Mouse (Mus musculus): ENCODE results near the gene Vmn1r75. TPM values are rescaled to one million over a fixed set of nuclear protein-coding genes. Genes with fewer than 3 reads are reported as not detected.

The Vmn1r75 gene
- polyA plus RNA-seq (2015; fragmentation: Nextera tagmentation; extraction: Ambion mirVana) = not detected in 2 replicates

DNA sequence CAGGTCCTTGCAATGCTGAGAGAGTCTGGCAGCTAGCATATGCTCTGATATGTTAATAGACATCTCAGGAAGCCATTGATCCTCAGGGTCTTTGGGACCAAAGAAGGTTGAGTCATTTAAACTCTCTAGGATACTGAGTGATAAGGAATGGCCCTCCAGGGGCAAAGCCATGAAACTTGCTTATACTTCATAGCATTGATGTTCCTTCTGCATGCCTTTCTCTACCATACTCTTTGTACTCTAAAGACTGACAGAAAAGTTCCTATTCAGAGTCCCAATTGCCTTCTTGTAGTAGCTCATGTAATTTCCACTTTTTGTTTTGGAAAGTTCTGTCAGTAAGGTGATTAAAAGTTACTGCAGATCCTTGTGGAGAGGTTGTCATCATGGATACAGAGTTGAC is at the start of gene Vmn1r75:
TSS of gene Vmn1r75 (plus strand) at position 301 of the 400 bp plus-strand sequence.
- no peak within 1 kb of the TSS for H3K27ac ChIP-seq (ENCODE audit: low read length)
- no peaks in the 10 kb centered on the region for H3K27me3 ChIP-seq (ENCODE audit: control insufficient read depth, insufficient read depth, low read depth, low read length)
- H3K9me3 ChIP-seq (replicated peaks; ENCODE audit: control insufficient read depth, low read length) = no peaks in the 10 kb centered on the region
- H3K4me1 ChIP-seq (ENCODE audit: control insufficient read depth, low read depth, low read length) = no peaks in the 10 kb centered on the region
- no peak within 1 kb of the TSS for H3K4me2 ChIP-seq (ENCODE audit: low read depth, low read length)
- no peaks in the 10 kb centered on the region for H3K36me3 ChIP-seq (ENCODE audit: control insufficient read depth, insufficient read depth)
- H3K4me3 ChIP-seq (ENCODE audit: low read depth, low read length) = no peak within 1 kb of the TSS
- no peak within 1 kb of the TSS for H3K9ac ChIP-seq (ENCODE audit: low read depth, low read length)
- no peak for ATAC-seq (ENCODE audit: low read depth)

DNA sequence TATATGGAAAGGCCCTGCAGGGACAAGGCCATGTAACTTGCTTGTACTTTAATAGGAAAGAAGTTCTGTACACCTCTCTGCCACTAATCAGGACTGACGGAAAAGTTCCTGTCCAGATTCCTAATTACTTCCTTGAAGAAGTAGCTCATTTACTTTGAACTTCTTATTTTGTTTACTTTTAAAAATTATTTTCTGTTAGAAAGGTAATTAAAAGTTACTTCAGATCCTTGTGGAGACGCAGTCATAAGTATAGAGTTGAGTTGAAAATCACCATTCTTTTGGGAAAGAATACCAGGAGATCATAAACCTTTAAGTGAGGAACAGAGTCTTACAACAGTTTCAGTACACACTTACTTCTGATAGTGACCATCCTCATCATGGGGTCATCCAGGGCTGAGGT is 40.8 kb upstream of the Vmn1r75 start, which contains the start of gene Vmn1r74:
TSS of gene Vmn1r74 (plus strand) at position 301 of the 400 bp plus-strand sequence.
- Histone ChIP-seq H3K27me3 (ENCODE audit: control insufficient read depth, insufficient read depth, low read depth, low read length) (no peaks in the 10 kb centered on the region), H3K27ac (ENCODE audit: low read length) (no peak within 1 kb of the TSS), H3K4me2 (ENCODE audit: low read depth, low read length) (no peak within 1 kb of the TSS), H3K4me1 (ENCODE audit: control insufficient read depth, low read depth, low read length) (no peaks in the 10 kb centered on the region), H3K9ac (ENCODE audit: low read depth, low read length) (no peak within 1 kb of the TSS), H3K9me3 (replicated peaks; ENCODE audit: control insufficient read depth, low read length) (no peaks in the 10 kb centered on the region), H3K36me3 (ENCODE audit: control insufficient read depth, insufficient read depth) (no peaks in the 10 kb centered on the region), H3K4me3 (ENCODE audit: low read depth, low read length) (no peak within 1 kb of the TSS)
- ATAC-seq (ENCODE audit: low read depth) = no peak
- 56% methylated on average over 2 of the region's 2 CpGs for WGBS (ENCODE audit: insufficient replicate concordance)

Other genes with a start within 250 kb of the Vmn1r75 start
- gene Vmn1r72, start 194.5 kb upstream of the Vmn1r75 start, polyA plus RNA-seq (2015; fragmentation: Nextera tagmentation; extraction: Ambion mirVana) = not detected in 2 replicates
- not detected in 2 replicates for gene Vmn1r73, start 144.4 kb upstream of the Vmn1r75 start, polyA plus RNA-seq (2015; fragmentation: Nextera tagmentation; extraction: Ambion mirVana)
- gene Vmn1r74, start 40.6 kb upstream of the Vmn1r75 start, polyA plus RNA-seq (2015; fragmentation: Nextera tagmentation; extraction: Ambion mirVana) = not detected in 2 replicates
- not detected in 2 replicates for gene Vmn1r76, start 63.6 kb downstream of the Vmn1r75 start, polyA plus RNA-seq (2015; fragmentation: Nextera tagmentation; extraction: Ambion mirVana)
- gene Vmn1r77, start 162.1 kb downstream of the Vmn1r75 start, polyA plus RNA-seq (2015; fragmentation: Nextera tagmentation; extraction: Ambion mirVana) = not detected in 2 replicates